Comparison of ENCODE assay signal across 12 mouse cellular contexts in the genomic region with DNA sequence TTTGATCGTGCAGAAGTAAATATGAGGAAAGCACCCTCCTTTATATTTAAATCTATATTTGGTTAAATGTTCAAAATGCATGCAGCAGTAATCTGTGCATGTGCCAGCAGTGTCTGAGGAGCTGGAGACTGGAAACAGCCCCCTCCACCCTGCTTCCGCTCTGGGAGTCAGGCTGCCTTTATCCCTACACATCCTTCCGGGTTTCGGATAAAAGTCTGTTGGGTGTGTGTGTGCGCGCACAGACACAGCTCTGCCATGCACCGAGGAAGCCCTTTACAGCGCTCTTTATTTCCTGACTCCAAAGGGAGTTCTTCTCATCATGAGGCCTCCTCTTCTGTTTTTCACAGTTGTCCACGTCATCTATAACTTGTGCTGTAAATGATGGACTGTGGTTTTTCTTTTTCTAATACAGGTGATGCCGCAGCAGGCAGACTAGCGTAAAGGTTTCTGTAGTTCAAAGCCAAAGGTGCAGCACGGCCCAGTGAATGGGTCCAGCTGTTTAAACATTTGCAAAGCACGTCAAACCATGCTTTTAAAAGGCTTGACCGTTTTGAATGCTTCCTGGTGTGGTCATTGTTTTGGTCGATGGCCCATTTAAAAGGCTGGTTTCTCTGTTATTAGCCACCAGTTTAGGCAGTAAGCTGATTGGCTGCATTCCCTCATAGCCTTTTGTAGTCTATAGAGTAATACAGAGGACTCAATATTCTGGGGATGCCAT.
DNase-seq lines count a peak whose midpoint lies in the region; ATAC-seq lines count a peak whose summit lies in the region.
"Had no signal": no experiment of that assay in that cellular context is flagged by ENCODE, and none has a peak within 500 bp of the region (broad histone marks: within the 10 kb centered on the region; RNA-seq: fewer than 3 reads in every experiment).

No protein-coding gene starts in this region.

- H3K4me1 ChIP-seq in hindbrain, embryonic 15.5 days (replicated peaks): peaks cover 8% of the 10 kb centered on the region; the same call in 1 of the 2 replicates
- no peaks in the 10 kb centered on the region for H3K4me1 ChIP-seq in hindbrain, embryonic 14.5 days (replicated peaks; ENCODE audit: control insufficient read depth, insufficient read depth, low read length)
- no peaks in the 10 kb centered on the region; the same call in 1 of the 2 replicates for H3K4me1 ChIP-seq in liver, embryonic 16.5 days (ENCODE audit: control insufficient read depth, low read depth, low read length)
- H3K4me1 ChIP-seq in forebrain, embryonic 14.5 days (ENCODE audit: control insufficient read depth, insufficient read depth, low read length): no peaks in the 10 kb centered on the region
- peaks cover 6% of the 10 kb centered on the region; the same call in 1 of the 2 replicates for H3K4me1 ChIP-seq in stomach, embryonic 15.5 days

- H3K9me3 ChIP-seq in hindbrain, embryonic 15.5 days: no peaks in the 10 kb centered on the region
- H3K9me3 ChIP-seq in hindbrain, embryonic 14.5 days (ENCODE audit: control insufficient read depth, low read length): no peaks in the 10 kb centered on the region
- H3K9me3 ChIP-seq in liver, embryonic 16.5 days (replicated peaks; ENCODE audit: control insufficient read depth, low read length): no peaks in the 10 kb centered on the region
- H3K9me3 ChIP-seq in forebrain, embryonic 14.5 days (replicated peaks; ENCODE audit: control insufficient read depth, low read length): no peaks in the 10 kb centered on the region
- H3K9me3 ChIP-seq in stomach, embryonic 15.5 days: no peaks in the 10 kb centered on the region
- H3K9me3 ChIP-seq: embryonic facial prominence, embryonic 10.5 days had no signal

- H3K27me3 ChIP-seq in hindbrain, embryonic 15.5 days: no peaks in the 10 kb centered on the region
- no peaks in the 10 kb centered on the region for H3K27me3 ChIP-seq in hindbrain, embryonic 14.5 days (ENCODE audit: control insufficient read depth, insufficient read depth, low read length)
- no peaks in the 10 kb centered on the region for H3K27me3 ChIP-seq in liver, embryonic 16.5 days (ENCODE audit: control insufficient read depth, insufficient read depth, low read depth, low read length)
- no peaks in the 10 kb centered on the region for H3K27me3 ChIP-seq in forebrain, embryonic 14.5 days (replicated peaks; ENCODE audit: control insufficient read depth, insufficient read depth, low read length)
- no peaks in the 10 kb centered on the region for H3K27me3 ChIP-seq in stomach, embryonic 15.5 days (replicated peaks)

- no peak overlapping the region for H3K9ac ChIP-seq in hindbrain, embryonic 15.5 days
- no peak overlapping the region for H3K9ac ChIP-seq in hindbrain, embryonic 14.5 days
- no peak overlapping the region for H3K9ac ChIP-seq in liver, embryonic 16.5 days (ENCODE audit: low read depth, low read length)
- H3K9ac ChIP-seq in forebrain, embryonic 14.5 days (ENCODE audit: low read length): no peak overlapping the region
- no peak overlapping the region for H3K9ac ChIP-seq in stomach, embryonic 15.5 days

- no peak overlapping the region for H3K4me2 ChIP-seq in hindbrain, embryonic 15.5 days
- no peak overlapping the region for H3K4me2 ChIP-seq in hindbrain, embryonic 14.5 days (replicated peaks)
- H3K4me2 ChIP-seq in liver, embryonic 16.5 days (ENCODE audit: low read depth, low read length): no peak overlapping the region
- H3K4me2 ChIP-seq in forebrain, embryonic 14.5 days (ENCODE audit: low read length): no peak overlapping the region
- H3K4me2 ChIP-seq in stomach, embryonic 15.5 days: no peak overlapping the region
- H3K4me2 ChIP-seq: liver, embryonic 11.5 days had no signal

- peaks cover 5% of the 10 kb centered on the region; the same call in 1 of the 2 replicates for H3K36me3 ChIP-seq in hindbrain, embryonic 15.5 days
- no peaks in the 10 kb centered on the region for H3K36me3 ChIP-seq in hindbrain, embryonic 14.5 days (replicated peaks; ENCODE audit: control insufficient read depth, insufficient read depth)
- no peaks in the 10 kb centered on the region for H3K36me3 ChIP-seq in liver, embryonic 16.5 days (ENCODE audit: control insufficient read depth, insufficient read depth)
- no peaks in the 10 kb centered on the region for H3K36me3 ChIP-seq in forebrain, embryonic 14.5 days (ENCODE audit: control insufficient read depth, insufficient read depth, low read length)
- H3K36me3 ChIP-seq in stomach, embryonic 15.5 days: peaks cover 6% of the 10 kb centered on the region; the same call in 1 of the 2 replicates

- 0 out of 2 replicates have a peak overlapping the region, but pooled peaks have one; percentile 3 for H3K27ac ChIP-seq in hindbrain, embryonic 15.5 days (replicated peaks)
- H3K27ac ChIP-seq in hindbrain, embryonic 14.5 days: no peak overlapping the region
- H3K27ac ChIP-seq in liver, embryonic 16.5 days (ENCODE audit: low read length): no peak overlapping the region
- H3K27ac ChIP-seq in forebrain, embryonic 14.5 days (ENCODE audit: low read depth, low read length): peak overlapping the region; percentile 21; the same call in 1 of the 2 replicates
- H3K27ac ChIP-seq in stomach, embryonic 15.5 days: peak overlapping the region; percentile 31; the same call in 1 of the 2 replicates
- H3K27ac ChIP-seq: embryonic facial prominence, embryonic 10.5 days had no signal

- H3K4me3 ChIP-seq in hindbrain, embryonic 15.5 days: no peak overlapping the region
- no peak overlapping the region for H3K4me3 ChIP-seq in hindbrain, embryonic 14.5 days (replicated peaks; ENCODE audit: low read length)
- H3K4me3 ChIP-seq in liver, embryonic 16.5 days (ENCODE audit: low read depth, low read length): no peak overlapping the region
- H3K4me3 ChIP-seq in forebrain, embryonic 14.5 days (ENCODE audit: low read depth, low read length): no peak overlapping the region
- H3K4me3 ChIP-seq in stomach, embryonic 15.5 days (replicated peaks): no peak overlapping the region
- H3K4me3 ChIP-seq: embryonic facial prominence, embryonic 10.5 days; erythroblast, embryonic 14.5 days had no signal

- 58% methylated on average over 15 of the region's 15 CpGs for WGBS in hindbrain, embryonic 15.5 days
- WGBS in hindbrain, embryonic 14.5 days: 63% methylated on average over 15 of the region's 15 CpGs
- WGBS in liver, embryonic 16.5 days (ENCODE audit: insufficient replicate concordance): 62% methylated on average over 15 of the region's 15 CpGs
- WGBS in forebrain, embryonic 14.5 days: 56% methylated on average over 15 of the region's 15 CpGs
- 52% methylated on average over 15 of the region's 15 CpGs for WGBS in stomach, embryonic 15.5 days

- DNase-seq in hindbrain, embryonic 14.5 days (ENCODE audit: low spot score): no peak
- DNase-seq in liver: no peak
- no peak for DNase-seq in forebrain, embryonic 14.5 days (ENCODE audit: low spot score)
- DNase-seq in layer of hippocampus, postnatal 36 days: no peak
- DNase-seq: heart, postnatal 36 days; right cerebral cortex, postnatal 4 days had no signal

- no peak for ATAC-seq in hindbrain, embryonic 15.5 days (ENCODE audit: low FRiP score, low read depth)
- no peak for ATAC-seq in hindbrain, embryonic 14.5 days (ENCODE audit: low FRiP score)
- ATAC-seq in liver, embryonic 16.5 days (ENCODE audit: low read depth): 0 out of 2 replicates have a peak, but pooled peaks have one; percentile 9
- no peak for ATAC-seq in forebrain, embryonic 14.5 days
- peak; percentile 64 for ATAC-seq in stomach, embryonic 15.5 days (ENCODE audit: insufficient read depth, low FRiP score, low read depth)

Comparison
In these comparisons a context has a peak if more than half of its experiments do, and no peak if none do; other contexts are left out.
1. H3K27ac ChIP-seq: peak in hindbrain, embryonic 15.5 days (single experiment), forebrain, embryonic 14.5 days (single experiment) and stomach, embryonic 15.5 days (single experiment); none in hindbrain, embryonic 14.5 days (single experiment) and liver, embryonic 16.5 days (single experiment).
2. ATAC-seq: peak in liver, embryonic 16.5 days (single experiment) and stomach, embryonic 15.5 days (single experiment); none in hindbrain, embryonic 15.5 days (single experiment), hindbrain, embryonic 14.5 days (single experiment) and forebrain, embryonic 14.5 days (single experiment).